Mouse (Mus musculus) C2C12 (cell line): ENCODE data around the gene Bloc1s3. TPM values are rescaled to one million over a fixed set of nuclear protein-coding genes. Genes with fewer than 3 reads are reported as not detected.

Experiments
- H3K27me3 ChIP-seq: one replicate; pipeline ENCODE4 v1.6.1; 2011; ENCODE audit not compliant: control insufficient read depth, insufficient read depth, insufficient read length
- H3K36me3 ChIP-seq: one replicate; pipeline ENCODE4 v1.6.1; 2011; ENCODE audit not compliant: control insufficient read depth, insufficient read depth
- H3K4me3 ChIP-seq: one replicate; pipeline ENCODE4 v1.5.1; 2011; ENCODE audit warnings: mild to moderate bottlenecking, control low read depth; ENCODE audit not compliant: poor library complexity, insufficient read depth, severe bottlenecking
- H3K79me2 ChIP-seq: one replicate; pipeline ENCODE4 v1.6.1; 2011; ENCODE audit not compliant: control insufficient read depth, insufficient read depth
- H3K79me3 ChIP-seq: one replicate; pipeline ENCODE4 v1.6.1; 2011; ENCODE audit warnings: low read depth, control low read depth
- H3ac ChIP-seq: one replicate; pipeline ENCODE3; 2011; ENCODE audit warnings: low read depth; ENCODE audit not compliant: control insufficient read depth, insufficient read length
- CEBPB ChIP-seq: IDR thresholded peaks from one replicate; pipeline ENCODE4 v1.6.1; 2011; ENCODE audit warnings: low read depth, mild to moderate bottlenecking, control low read depth, moderate library complexity
- CTCF ChIP-seq: IDR thresholded peaks from one replicate; pipeline ENCODE4 v1.5.1; 2011; ENCODE audit not compliant: control insufficient read depth, insufficient read depth, insufficient read length
- FOSL1 ChIP-seq: IDR thresholded peaks from one replicate; pipeline ENCODE4 v1.8.0; 2011; ENCODE audit warnings: mild to moderate bottlenecking, low read length; ENCODE audit not compliant: poor library complexity, insufficient read depth, severe bottlenecking
- MAX ChIP-seq: IDR thresholded peaks from one replicate; pipeline ENCODE4 v1.6.1; 2011; ENCODE audit warnings: mild to moderate bottlenecking, control low read depth
- MYOD1 ChIP-seq: IDR thresholded peaks from one replicate; pipeline ENCODE4 v1.6.1; 2011; ENCODE audit warnings: low read depth; ENCODE audit not compliant: control insufficient read depth, insufficient read length
- MYOG ChIP-seq: IDR thresholded peaks from one replicate; pipeline ENCODE4 v1.6.1; 2011; ENCODE audit not compliant: control insufficient read depth, insufficient read length; ENCODE audit errors: extremely low read depth
- USF1 ChIP-seq: IDR thresholded peaks from one replicate; pipeline ENCODE4 v1.6.1; 2011; ENCODE audit warnings: low read depth, mild to moderate bottlenecking, control low read depth, moderate library complexity
- polyA plus RNA-seq: library from polyadenylated mRNA; unstranded; fragments of >200 nt; fragmentation: generic; extraction: Trizol; gene quantifications from one replicate; pipeline ENCODE4 v1.2.1, GENCODE M21; 2012; ENCODE audit warnings: missing spikeins

Gene Bloc1s3
- polyA plus RNA-seq, 1 experiment, result 4.8 TPM

DNA sequence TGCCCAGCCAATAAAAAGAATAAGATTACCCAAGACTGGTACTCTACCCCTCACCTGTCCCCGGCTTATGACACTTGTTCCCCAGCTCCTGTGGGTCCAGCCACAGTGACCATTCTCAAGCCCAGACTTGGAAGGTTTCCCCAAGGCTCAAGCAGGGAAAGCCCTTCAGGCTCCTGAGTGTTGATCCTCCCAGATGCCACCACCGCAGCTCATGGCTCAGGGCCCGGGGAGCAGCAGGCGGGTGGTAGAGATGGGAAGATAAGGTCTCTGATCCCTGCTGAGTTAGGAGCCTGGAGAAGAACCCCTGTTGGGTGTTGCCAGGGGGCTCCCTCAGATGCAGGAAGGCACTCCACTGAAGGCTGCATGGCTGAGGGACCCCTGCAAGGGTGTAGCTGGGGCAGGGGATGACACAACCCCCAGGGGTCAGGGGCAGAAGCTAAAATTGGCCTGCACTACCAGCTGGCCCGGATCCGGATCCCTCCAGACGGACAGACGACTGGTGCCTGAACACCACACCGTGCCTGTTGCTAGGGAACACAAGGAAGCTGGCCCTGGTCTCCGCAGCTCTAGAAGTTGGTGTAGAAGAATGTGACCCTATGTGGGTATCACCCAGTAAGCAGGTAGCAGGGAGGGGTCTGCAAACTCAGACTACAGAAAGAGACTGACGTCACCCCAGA lies 52.2 kb downstream of the Bloc1s3 start:
- no peak for TF ChIP-seq CEBPB
- no peak for TF ChIP-seq FOSL1
- no peak for TF ChIP-seq MYOD1
- Histone ChIP-seq H3K36me3 (no peaks in the 10 kb centered on the region), H3K4me3 (no peak overlapping the region)

DNA sequence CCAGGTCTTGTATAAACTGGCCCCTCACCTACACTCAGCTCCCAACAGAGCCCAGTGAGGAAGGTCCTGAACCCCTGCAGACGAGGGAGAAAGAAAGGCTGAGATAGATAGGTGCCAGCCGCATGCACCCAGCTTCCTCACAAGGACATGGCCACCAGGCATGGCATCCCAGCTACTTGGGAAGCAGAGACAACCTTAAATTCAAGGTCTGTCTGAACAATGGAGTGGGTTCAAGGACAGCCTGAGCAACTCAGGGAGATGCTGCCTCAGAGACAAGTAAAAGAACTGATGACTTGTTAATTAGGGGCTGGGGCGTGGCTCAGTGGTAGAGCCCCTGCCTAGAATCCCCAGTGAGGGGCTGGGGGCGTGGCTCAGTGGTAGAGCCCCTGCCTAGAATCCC lies 53.0 kb downstream of the Bloc1s3 start:
- H3ac ChIP-seq, result no peak overlapping the region
- no peaks in the 10 kb centered on the region for H3K36me3 ChIP-seq
- H3K79me2 ChIP-seq, result peaks cover 24% of the 10 kb centered on the region
- peaks cover 5% of the 10 kb centered on the region for H3K79me3 ChIP-seq
- TF ChIP-seq CEBPB (no peak), FOSL1 (no peak), MYOG (no peak), CTCF (no peak), MYOD1 (no peak), MAX (no peak), USF1 (no peak)
- H3K27me3 ChIP-seq, result no peaks in the 10 kb centered on the region
- no peak overlapping the region for H3K4me3 ChIP-seq

More for the DNA sequence above, 52.2 kb downstream of the Bloc1s3 start:
- Histone ChIP-seq H3K79me2 (peaks cover 24% of the 10 kb centered on the region), H3ac (no peak overlapping the region), H3K79me3 (peaks cover 5% of the 10 kb centered on the region), H3K27me3 (no peaks in the 10 kb centered on the region)

Other genes with a start within 250 kb of the Bloc1s3 start
- 145 TPM for gene Vasp, start 236.6 kb downstream of the Bloc1s3 start, polyA plus RNA-seq
- 0.05 TPM for gene Ppm1n, start 228.3 kb downstream of the Bloc1s3 start, polyA plus RNA-seq
- gene Rtn2, start 225.7 kb downstream of the Bloc1s3 start, polyA plus RNA-seq, result 107 TPM
- 1.4 TPM for gene Fosb, start 198.3 kb downstream of the Bloc1s3 start, polyA plus RNA-seq
- gene Ercc1, start 163.6 kb downstream of the Bloc1s3 start, polyA plus RNA-seq, result 151 TPM
- 25.6 TPM for gene Cd3eap, start 148.9 kb downstream of the Bloc1s3 start, polyA plus RNA-seq
- gene Ppp1r13l, start 148.6 kb downstream of the Bloc1s3 start, polyA plus RNA-seq, result 21.5 TPM
- 9.7 TPM for gene Ercc2, start 126.4 kb downstream of the Bloc1s3 start, polyA plus RNA-seq
- gene Klc3, start 104.3 kb downstream of the Bloc1s3 start, polyA plus RNA-seq, result 4.3 TPM
- 1.9 TPM for gene Ckm, start 103.6 kb downstream of the Bloc1s3 start, polyA plus RNA-seq
- gene Mark4, start 49.5 kb downstream of the Bloc1s3 start, polyA plus RNA-seq, result 12.9 TPM
- 0.01 TPM for gene Exoc3l2, start 45.0 kb downstream of the Bloc1s3 start, polyA plus RNA-seq
- 23.2 TPM for gene Trappc6a, start within 50 bp of the Bloc1s3 start, polyA plus RNA-seq
- 0.11 TPM for gene Nkpd1, start 9.5 kb upstream of the Bloc1s3 start, polyA plus RNA-seq
- gene Ppp1r37, start 54.7 kb upstream of the Bloc1s3 start, polyA plus RNA-seq, result 32.6 TPM
- gene Zfp296, start 68.9 kb upstream of the Bloc1s3 start, polyA plus RNA-seq, result 1.9 TPM
- gene Gemin7, start 69.2 kb upstream of the Bloc1s3 start, polyA plus RNA-seq, result 136 TPM
- gene Clasrp, start 96.1 kb upstream of the Bloc1s3 start, polyA plus RNA-seq, result 19.0 TPM
- gene Relb, start 121.1 kb upstream of the Bloc1s3 start, polyA plus RNA-seq, result 11.1 TPM
- gene Clptm1, start 156.7 kb upstream of the Bloc1s3 start, polyA plus RNA-seq, result 95.7 TPM
- not detected for gene Apoc2, start 169.6 kb upstream of the Bloc1s3 start, polyA plus RNA-seq
- not detected for gene Gm44805, start 173.1 kb upstream of the Bloc1s3 start, polyA plus RNA-seq
- gene Apoc4, start 173.1 kb upstream of the Bloc1s3 start, polyA plus RNA-seq, result not detected
- not detected for gene Apoc1, start 184.3 kb upstream of the Bloc1s3 start, polyA plus RNA-seq
- gene Apoe, start 190.8 kb upstream of the Bloc1s3 start, polyA plus RNA-seq, result 2.0 TPM
- 218 TPM for gene Tomm40, start 207.1 kb upstream of the Bloc1s3 start, polyA plus RNA-seq
- gene Nectin2, start 242.1 kb upstream of the Bloc1s3 start, polyA plus RNA-seq, result 26.7 TPM